Mouse (Mus musculus) G1E (cell line): ENCODE results near the gene Capns1. TPM values are rescaled to one million over a fixed set of nuclear protein-coding genes. Genes with fewer than 3 reads are reported as not detected.

Source experiments
- ATAC-seq: 2 replicates; pipeline ENCODE4 v1.8.0; 2016; ENCODE audit warnings: mild to moderate bottlenecking; ENCODE audit not compliant: insufficient number of reproducible peaks, poor library complexity, low FRiP score, severe bottlenecking; ENCODE audit errors: extremely low read depth
- DNase-seq: peaks from one replicate; pipeline ENCODE4 v3.0.0; 2012; ENCODE audit warnings: low spot score
- H3K27me3 ChIP-seq: 2 replicates; pipeline ENCODE4 v1.6.1; 2012; ENCODE audit warnings: mild to moderate bottlenecking, low read length, inconsistent platforms; ENCODE audit not compliant: insufficient read depth
- H3K36me3 ChIP-seq: replicated peaks from 2 replicates; pipeline ENCODE3; 2012; ENCODE audit warnings: mild to moderate bottlenecking, inconsistent platforms
- H3K4me1 ChIP-seq: 2 replicates; pipeline ENCODE4 v1.6.1; 2012; ENCODE audit warnings: low read depth, low read length, inconsistent platforms, mixed read lengths; ENCODE audit not compliant: insufficient read depth
- H3K4me3 ChIP-seq: 2 replicates; pipeline ENCODE4 v1.5.1; 2012; ENCODE audit warnings: low read depth, mild to moderate bottlenecking, inconsistent platforms, low read length, moderate library complexity, mixed read lengths
- H3K9me3 ChIP-seq: replicated peaks from 2 replicates; pipeline ENCODE4 v1.6.1; 2012; ENCODE audit warnings: inconsistent platforms
- CTCF ChIP-seq: IDR thresholded peaks from 2 replicates; pipeline ENCODE4 v1.5.1; 2012; ENCODE audit warnings: low read depth, low read length, inconsistent platforms, mixed read lengths
- GATA1 ChIP-seq: IDR thresholded peaks from 2 replicates; pipeline ENCODE4 v1.6.1; 2012; ENCODE audit warnings: borderline replicate concordance, low read length, inconsistent platforms, mixed read lengths
- GATA2 ChIP-seq: IDR thresholded peaks from 2 replicates; pipeline ENCODE4 v1.6.1; 2012; ENCODE audit warnings: low read depth, low read length, inconsistent platforms, borderline replicate concordance
- POLR2AphosphoS5 ChIP-seq: IDR thresholded peaks from 2 replicates; pipeline ENCODE4 v1.6.1; 2012; ENCODE audit warnings: low read depth, low read length, inconsistent platforms; ENCODE audit not compliant: insufficient replicate concordance
- TAL1 ChIP-seq: conservative IDR thresholded peaks from 2 replicates; pipeline ENCODE4 v1.6.1; 2012; ENCODE audit warnings: low read depth, low read length, inconsistent platforms, mixed read lengths
- polyA plus RNA-seq: library from polyadenylated mRNA; stranded (reverse); fragments of >175 nt; gene quantifications from 2 replicates; pipeline ENCODE4 v1.2.3, GENCODE M21; 2012
- total RNA-seq, 2 experiments: library from RNA; stranded (forward) in 1 of 2; stranded (reverse) in 1 of 2; fragments of 200-1000 nt in 1 of 2; fragments of >200 nt in 1 of 2; fragmentation: Nextera tagmentation in 1 of 2; gene quantifications; 2 replicates each; pipeline ENCODE4 v1.2.3; 2014 to 2017

Gene Capns1
- total and polyA plus RNA-seq, 3 experiments, result 98.4 to 313 (median 182) TPM

GRCm38 (mm10) chr7:30193581-30194100, 5.0 kb downstream of the Capns1 start:
- TF ChIP-seq GATA2 (no peak), TAL1 (no peak), CTCF (no peak), POLR2AphosphoS5 (no peak), GATA1 (no peak)
- peak; percentile 66 for ATAC-seq
- Histone ChIP-seq H3K9me3 (no peaks in the 10 kb centered on the region), H3K27me3 (no peaks in the 10 kb centered on the region), H3K4me3 (peak overlapping the region; percentile 80), H3K4me1 (peaks cover 39% of the 10 kb centered on the region), H3K36me3 (peaks cover 54% of the 10 kb centered on the region)
- DNase-seq, result peak; percentile 74

DNA sequence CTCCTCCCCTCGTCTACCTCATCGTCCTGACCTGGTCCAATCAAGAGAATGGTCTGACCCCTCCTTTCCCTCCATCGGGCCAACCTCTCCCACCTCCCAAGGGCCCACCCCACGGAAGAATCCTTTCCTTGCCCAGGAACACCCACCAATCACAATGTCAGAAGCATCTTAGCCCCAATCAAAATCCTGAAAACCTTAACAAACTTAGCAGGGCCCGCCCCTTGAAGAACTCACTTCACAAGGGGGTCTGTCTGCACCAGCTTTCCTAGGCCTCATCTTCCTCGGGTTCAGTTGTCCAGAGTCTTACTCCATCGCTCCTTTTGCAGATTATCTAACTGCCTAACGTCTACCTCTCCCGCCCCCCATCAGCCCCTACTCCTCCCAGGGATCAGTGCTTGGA, 5.6 kb downstream of the Capns1 start:
- no peak for DNase-seq
- TF ChIP-seq GATA2, result no peak
- no peak for TF ChIP-seq POLR2AphosphoS5
- no peak for TF ChIP-seq TAL1
- no peak for TF ChIP-seq GATA1
- no peaks in the 10 kb centered on the region for H3K9me3 ChIP-seq
- no peak for ATAC-seq
- peaks cover 60% of the 10 kb centered on the region for H3K36me3 ChIP-seq
- H3K4me1 ChIP-seq, result peaks cover 37% of the 10 kb centered on the region
- H3K27me3 ChIP-seq, result no peaks in the 10 kb centered on the region
- H3K4me3 ChIP-seq, result no peak overlapping the region

GRCm38 (mm10) chr7:30192088-30192487, 6.5 kb downstream of the Capns1 start:
- Histone ChIP-seq H3K4me1 (peaks cover 35% of the 10 kb centered on the region), H3K27me3 (no peaks in the 10 kb centered on the region), H3K9me3 (no peaks in the 10 kb centered on the region), H3K4me3 (no peak overlapping the region), H3K36me3 (peaks cover 69% of the 10 kb centered on the region)
- TF ChIP-seq TAL1 (no peak), GATA1 (no peak), GATA2 (no peak), POLR2AphosphoS5 (no peak), CTCF (no peak)
- DNase-seq (no peak), ATAC-seq (no peak)

DNA sequence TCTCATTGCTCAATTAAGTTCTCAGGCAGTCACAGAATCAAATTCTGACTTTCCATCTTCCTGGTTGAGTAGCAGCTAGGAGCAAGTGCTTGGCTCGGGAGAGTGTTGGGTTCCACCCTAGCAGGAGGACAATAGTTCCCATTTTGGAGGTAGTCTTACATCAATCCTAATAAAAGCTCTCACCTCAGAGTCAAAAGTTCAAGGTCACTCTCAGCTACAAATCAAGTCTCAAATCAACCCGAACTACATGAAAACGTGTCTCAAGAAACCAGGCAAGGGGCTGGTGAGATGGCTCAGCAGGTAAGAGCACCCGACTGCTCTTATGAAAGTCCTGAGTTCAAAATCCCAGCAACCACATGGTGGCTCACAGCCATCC, 9.5 kb downstream of the Capns1 start:
- peaks cover 85% of the 10 kb centered on the region for H3K36me3 ChIP-seq
- H3K4me3 ChIP-seq, result no peak overlapping the region
- TF ChIP-seq CTCF, result no peak
- TF ChIP-seq POLR2AphosphoS5, result no peak
- no peak for TF ChIP-seq TAL1
- no peak for TF ChIP-seq GATA2
- no peak for TF ChIP-seq GATA1
- H3K4me1 ChIP-seq, result peaks cover 40% of the 10 kb centered on the region
- no peaks in the 10 kb centered on the region for H3K9me3 ChIP-seq
- no peak for DNase-seq
- H3K27me3 ChIP-seq, result no peaks in the 10 kb centered on the region
- no peak for ATAC-seq

- H3K36me3 ChIP-seq, result peaks cover 85% of the 10 kb centered on the region
- H3K4me3 ChIP-seq, result no peak overlapping the region
- no peak for DNase-seq
- H3K27me3 ChIP-seq, result no peaks in the 10 kb centered on the region
- H3K4me1 ChIP-seq, result peaks cover 44% of the 10 kb centered on the region
- no peaks in the 10 kb centered on the region for H3K9me3 ChIP-seq
- TF ChIP-seq GATA1, result no peak
- no peak for TF ChIP-seq CTCF
- TF ChIP-seq POLR2AphosphoS5, result no peak
- TF ChIP-seq GATA2, result no peak
- TF ChIP-seq TAL1, result no peak
- ATAC-seq, result no peak
These were observed 10.1 kb downstream of the Capns1 start for GRCm38 (mm10) chr7:30188344-30189115.

- Histone ChIP-seq H3K9me3 (no peaks in the 10 kb centered on the region), H3K36me3 (peaks cover 50% of the 10 kb centered on the region)
These were observed 13.8 kb downstream of the Capns1 start for GRCm38 (mm10) chr7:30184641-30185348.

More at GRCm38 (mm10) chr7:30184641-30185348, 13.8 kb downstream of the Capns1 start:
- H3K27me3 ChIP-seq, result no peaks in the 10 kb centered on the region
- DNase-seq, result no peak
- no peak for ATAC-seq
- H3K4me3 ChIP-seq, result peak overlapping the region; percentile 72
- TF ChIP-seq POLR2AphosphoS5, result no peak
- no peak for TF ChIP-seq CTCF
- no peak for TF ChIP-seq GATA1
- no peak for TF ChIP-seq GATA2
- TF ChIP-seq TAL1, result no peak
- peaks cover 42% of the 10 kb centered on the region for H3K4me1 ChIP-seq
